ENCODE assay signal across 16 mouse cellular contexts in genomic region chr3:146355146-146355545, GRCm38 (mm10).
"Had no signal": no experiment of that assay in that cellular context is flagged by ENCODE, and none has a peak within 500 bp of the region (broad histone marks: within the 10 kb centered on the region; RNA-seq: fewer than 3 reads in every experiment).

No protein-coding gene starts in this region.

- H3K9ac ChIP-seq: intestine, embryonic 15.5 days; liver, embryonic 13.5 days; midbrain, embryonic 13.5 days; neural tube, embryonic 13.5 days; stomach, embryonic 15.5 days had no signal

- H3K36me3 ChIP-seq: intestine, embryonic 15.5 days; liver, embryonic 13.5 days; midbrain, embryonic 13.5 days; neural tube, embryonic 13.5 days; stomach, embryonic 15.5 days had no signal

- H3K9me3 ChIP-seq: intestine, embryonic 15.5 days; liver, embryonic 13.5 days; midbrain, embryonic 13.5 days; neural tube, embryonic 13.5 days; stomach, embryonic 15.5 days had no signal

- H3K4me2 ChIP-seq: intestine, embryonic 15.5 days; liver, embryonic 13.5 days; midbrain, embryonic 13.5 days; neural tube, embryonic 13.5 days; stomach, embryonic 15.5 days had no signal

- H3K27me3 ChIP-seq: intestine, embryonic 15.5 days; liver, embryonic 13.5 days; midbrain, embryonic 13.5 days; neural tube, embryonic 13.5 days; stomach, embryonic 15.5 days had no signal

- ATAC-seq: intestine, embryonic 15.5 days; midbrain, embryonic 13.5 days; midbrain, embryonic 16.5 days had no signal

- H3K4me3 ChIP-seq: intestine, embryonic 15.5 days; left cerebral cortex, adult 2 months; liver, embryonic 13.5 days; midbrain, embryonic 13.5 days; myocyte; neural tube, embryonic 13.5 days; stomach, embryonic 15.5 days had no signal

- H3K27ac ChIP-seq: intestine, embryonic 15.5 days; left cerebral cortex, adult 2 months; liver, embryonic 13.5 days; midbrain, embryonic 13.5 days; neural tube, embryonic 13.5 days; stomach, embryonic 15.5 days had no signal

- DNase-seq: kidney, adult 18-20 months; layer of hippocampus, postnatal 36 days; liver, embryonic 13.5 days; lung, adult 2 months; lung, postnatal 14 days; retina, postnatal 1 day; right cerebral cortex, postnatal 25 days; spleen, adult 18-20 months; thymus, postnatal 25 days had no signal

- H3K4me1 ChIP-seq: intestine, embryonic 15.5 days; liver, embryonic 13.5 days; midbrain, embryonic 13.5 days; neural tube, embryonic 13.5 days; stomach, embryonic 15.5 days had no signal
